Mouse (Mus musculus): ENCODE results near the gene Dgki.

Gene Dgki

DNA sequence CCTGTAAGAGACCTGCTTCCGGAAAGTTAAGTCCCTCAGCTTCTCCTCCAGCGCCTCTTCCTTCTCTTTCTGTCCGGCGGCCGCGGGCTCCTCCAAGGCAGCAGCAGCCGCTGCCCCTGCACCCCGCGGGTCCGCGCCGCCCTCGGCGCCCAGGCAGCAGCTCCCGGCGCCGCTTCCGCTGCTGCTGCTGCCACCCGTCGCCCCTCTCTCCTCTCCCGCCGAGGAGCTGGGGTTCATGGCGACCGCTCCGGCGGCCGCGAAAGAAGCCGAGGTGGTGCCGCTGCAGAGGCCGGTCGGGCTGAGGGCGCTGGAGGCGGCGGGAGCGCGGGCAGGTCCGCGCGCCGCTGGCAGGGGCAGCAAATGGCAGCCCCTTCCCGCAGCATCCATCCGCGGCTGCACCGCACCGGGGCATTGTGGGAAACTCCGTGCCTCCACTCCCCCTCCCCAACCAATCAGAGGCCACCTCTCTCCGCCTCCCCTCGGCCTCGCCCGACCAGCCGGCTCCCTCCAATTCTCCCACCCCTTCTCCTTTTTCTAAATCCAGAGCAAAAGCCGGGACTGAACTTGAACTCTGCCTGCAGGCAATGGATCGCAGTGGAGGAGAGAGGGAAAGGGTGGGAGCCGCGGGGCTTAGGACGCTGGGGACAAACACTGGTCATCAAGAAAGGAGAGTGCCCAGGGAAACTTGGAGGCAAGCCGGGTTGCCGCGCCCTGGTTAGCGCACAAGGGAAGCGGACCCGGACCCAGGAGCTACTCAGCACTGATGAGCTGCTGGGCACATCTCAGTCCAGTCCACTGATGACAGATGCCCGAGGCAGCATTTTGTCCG lies at the start of gene Dgki:
Gene Dgki (minus strand): TSS at position 623 of the 829 bp plus-strand sequence.
- peak; percentile 97 for DNase-seq (ENCODE audit: low read depth, low spot score)

DNA sequence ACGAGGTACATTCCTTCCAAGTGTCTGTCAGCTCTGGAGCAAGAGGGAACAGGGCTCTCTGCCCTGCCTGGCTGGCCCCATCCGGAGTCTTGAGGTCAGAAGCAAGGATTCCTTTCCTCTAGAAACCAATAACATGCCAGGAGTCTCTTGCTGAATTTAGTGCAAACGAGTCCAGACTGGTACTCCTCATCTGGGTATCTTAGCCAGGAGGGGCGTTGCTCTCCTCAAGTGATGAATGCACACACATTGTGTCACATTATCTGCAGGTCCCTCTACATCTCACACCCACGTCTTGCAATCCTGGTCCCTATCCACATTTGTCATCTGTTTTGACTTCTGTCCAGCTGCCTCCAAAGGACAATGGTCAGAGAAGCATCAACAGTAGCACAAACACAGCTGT lies 47.6 kb upstream of the Dgki start:
- peak; percentile 82 for DNase-seq (ENCODE audit: low read depth, low spot score)

DNA sequence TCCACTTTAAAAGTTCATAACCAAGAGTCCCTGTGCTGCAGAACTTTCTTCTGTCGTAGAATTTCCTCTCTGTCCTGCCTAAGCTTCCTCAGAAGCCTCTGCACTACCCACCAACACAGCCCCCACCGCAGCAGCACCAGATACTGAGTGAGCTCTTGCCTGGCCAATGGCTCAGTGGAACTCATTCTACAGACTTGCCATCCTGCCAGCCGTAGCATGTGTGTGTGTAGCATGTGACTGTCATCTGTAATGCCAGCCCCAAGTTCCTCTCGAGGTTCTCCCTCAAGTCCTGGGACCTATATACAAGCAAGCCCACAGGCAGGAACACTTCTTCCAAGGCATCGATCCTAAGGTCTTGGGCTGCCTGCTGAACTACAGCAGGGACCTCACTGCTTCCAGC lies 38.1 kb upstream of the Dgki start:
- no peak for DNase-seq (ENCODE audit: low read depth, low spot score)

DNA sequence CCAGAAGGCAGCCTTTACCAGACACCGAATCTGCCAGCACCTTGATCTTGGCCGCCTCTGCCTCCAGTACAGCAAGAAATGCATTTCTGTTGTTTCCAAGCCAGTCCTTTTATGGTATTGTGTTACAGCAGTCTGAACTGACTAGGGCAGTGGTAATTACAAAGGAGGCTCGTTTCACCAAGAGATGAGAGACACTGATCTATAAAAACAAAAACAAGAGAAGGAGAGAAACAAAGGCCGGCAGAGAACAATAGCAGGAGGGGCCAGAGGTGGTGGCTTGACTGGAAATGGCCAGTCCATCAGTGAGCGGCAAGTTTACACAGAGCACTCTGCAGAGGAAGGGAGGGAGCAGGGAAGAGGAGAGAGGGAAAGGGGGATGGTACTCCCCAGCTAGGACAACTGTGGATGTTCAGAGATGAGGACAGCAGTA lies 36.9 kb upstream of the Dgki start:
- DNase-seq (ENCODE audit: low read depth, low spot score): peak; percentile 56

DNA sequence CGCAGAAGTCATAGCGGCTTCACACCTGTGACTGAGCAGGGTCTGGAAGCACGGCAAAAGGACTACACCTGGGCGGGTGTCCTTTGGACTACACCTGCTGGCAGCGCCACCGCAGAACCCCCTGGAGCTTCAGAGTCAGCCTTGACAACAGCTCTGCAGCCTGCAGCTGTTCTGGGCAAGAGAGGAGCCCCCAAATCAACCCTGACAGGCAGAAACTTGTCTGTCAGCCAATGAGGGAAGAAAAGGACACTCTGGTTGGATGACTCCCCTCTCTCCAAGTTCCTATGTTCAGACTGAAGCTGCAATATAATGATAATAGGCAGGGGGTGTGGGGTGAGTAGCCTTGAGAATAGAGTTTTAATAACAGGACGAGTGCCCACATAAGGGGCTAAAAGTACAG lies 36.4 kb upstream of the Dgki start:
- DNase-seq (ENCODE audit: low read depth, low spot score): no peak

DNA sequence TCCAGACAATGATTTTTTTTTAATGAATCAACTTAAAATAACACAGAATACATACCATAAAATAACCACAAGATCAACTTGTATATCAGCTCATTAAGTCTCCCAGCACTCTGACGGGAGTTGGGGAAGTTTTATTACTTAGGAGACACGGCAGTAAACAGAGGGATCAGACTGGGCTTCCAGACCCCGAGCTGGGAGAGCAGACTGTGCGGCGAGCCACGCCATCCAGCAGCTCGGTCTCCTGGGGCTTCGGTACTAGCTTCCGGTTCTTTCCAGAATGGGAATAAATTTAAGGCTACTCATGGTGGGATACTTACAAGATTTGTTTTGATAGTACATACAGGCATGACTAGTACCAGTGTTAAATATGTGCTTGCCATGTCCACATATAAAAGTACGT lies 32.9 kb upstream of the Dgki start:
- DNase-seq (ENCODE audit: low read depth, low spot score): no peak

DNA sequence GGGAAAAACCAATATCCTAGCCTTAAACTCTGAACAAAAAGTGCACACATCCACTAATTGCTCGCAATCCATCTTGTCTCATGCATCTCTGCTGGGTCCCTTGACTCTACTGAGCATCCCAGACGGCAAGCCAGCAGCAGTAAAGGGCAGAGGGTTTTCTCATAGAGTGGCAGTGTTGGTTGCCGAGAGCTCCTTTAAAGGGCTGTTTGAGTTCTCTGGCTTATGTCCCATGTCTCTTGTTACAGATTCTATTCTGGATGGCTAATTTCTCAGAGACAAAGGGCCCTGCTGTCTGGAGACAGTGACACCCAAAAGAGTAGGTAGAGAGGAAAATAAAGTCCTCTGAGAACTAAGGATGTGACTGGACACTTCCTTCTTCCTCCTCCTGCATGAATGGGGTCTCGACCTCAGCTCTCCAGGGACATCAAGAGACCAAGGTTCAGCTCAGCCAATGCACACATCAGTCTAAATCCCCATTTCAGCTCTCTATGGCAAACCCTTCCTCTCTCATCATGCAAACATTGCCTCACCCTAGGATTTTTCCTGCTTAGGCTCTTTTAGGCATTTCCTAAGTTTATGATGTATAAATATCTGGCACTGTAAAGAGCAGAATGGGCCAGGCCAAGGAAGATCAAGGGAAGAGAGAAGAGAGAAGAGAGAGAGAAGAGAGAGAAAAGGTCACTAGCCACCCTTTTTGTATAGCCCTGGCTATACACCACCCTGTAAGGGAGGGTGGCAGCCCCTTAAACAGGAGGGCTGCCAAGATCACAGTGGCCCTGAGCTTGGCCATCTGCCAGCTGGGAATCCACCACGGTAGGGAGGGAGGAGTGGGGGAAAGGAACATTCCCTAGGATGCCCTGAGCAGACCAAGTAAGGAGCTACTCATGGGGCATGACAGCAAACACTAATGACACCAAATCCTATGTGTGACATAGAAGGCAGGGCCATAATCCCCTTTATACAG lies 30.2 kb upstream of the Dgki start:
- DNase-seq (ENCODE audit: low read depth, low spot score): peak; percentile 44

DNA sequence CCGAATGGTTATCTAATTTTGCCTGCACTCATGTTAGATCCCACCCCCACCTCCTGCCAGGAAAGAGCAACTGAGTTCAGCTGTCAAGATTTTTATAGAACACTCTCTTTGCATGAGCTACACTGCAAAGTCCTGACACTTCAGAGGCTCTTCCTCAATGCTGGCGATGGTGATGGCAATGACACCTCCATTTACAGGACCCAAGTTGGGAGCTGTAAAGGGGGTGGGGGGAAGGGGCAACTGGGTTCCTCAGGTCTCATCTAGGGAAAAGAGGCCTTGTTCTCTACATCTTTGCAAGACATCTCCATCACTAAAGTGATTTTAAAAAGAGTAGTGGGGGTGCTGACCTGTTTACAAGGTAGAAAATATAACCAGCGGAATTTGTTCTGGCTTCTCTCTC lies 29.4 kb upstream of the Dgki start:
- DNase-seq (ENCODE audit: low read depth, low spot score): peak; percentile 32

DNA sequence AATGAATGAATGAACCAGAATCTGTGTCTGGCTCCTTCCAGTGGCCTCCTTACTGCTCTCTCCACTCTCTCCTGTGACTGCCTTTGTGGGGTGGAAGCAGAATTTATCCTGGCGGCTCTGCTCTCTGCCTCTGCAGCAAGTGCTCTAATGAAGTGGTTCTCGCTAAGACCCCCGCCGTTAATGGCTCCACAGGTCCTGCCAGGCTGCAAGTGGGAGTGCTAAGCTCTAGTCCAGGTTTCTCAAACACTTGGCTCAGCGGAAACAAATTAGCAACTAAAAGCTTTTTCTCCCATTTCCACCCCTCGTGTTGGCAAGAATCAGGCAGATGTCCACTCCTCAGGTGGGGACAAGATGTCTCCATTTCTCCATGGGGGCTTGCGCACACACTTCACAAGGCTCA lies 28.7 kb upstream of the Dgki start:
- peak; percentile 13 for DNase-seq (ENCODE audit: low read depth, low spot score)

DNA sequence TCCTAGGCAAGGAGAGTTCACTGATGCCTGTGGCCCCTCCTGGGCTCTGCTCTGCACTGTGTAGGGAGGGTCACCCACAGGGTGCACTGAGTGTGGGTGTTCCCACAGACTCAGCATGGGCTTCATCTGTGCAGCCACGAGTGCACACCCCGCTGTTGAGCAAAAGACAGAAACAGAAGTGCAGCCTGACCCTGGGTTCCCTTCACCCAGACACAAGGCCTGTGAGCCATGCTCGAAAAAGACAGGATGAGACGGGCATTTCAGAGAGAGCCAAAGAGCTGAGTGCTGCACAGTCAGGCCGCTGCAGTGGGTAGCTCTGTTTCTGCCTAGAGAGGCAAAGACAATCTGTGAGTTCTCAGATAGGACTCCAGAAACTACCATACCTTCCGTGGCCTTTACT lies 27.5 kb upstream of the Dgki start:
- DNase-seq (ENCODE audit: low read depth, low spot score): peak; percentile 31

DNA sequence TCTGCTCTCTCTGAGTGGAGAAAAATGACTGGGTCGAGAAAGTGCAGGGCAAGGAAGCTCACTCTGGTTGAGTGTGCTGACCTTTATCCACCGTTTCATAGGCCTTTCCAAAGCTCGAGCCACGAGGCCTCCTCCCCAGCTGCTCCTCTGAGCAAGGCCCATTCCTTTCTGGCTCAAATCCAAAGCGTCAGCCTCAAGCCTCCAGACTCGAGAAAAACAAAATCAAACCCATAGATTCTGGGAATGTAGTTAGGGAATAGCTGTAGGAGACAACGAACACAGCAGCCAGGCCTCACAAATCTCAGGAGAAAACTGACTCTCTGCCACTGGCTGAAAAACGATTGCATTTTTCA lies 26.6 kb upstream of the Dgki start:
- peak; percentile 72 for DNase-seq (ENCODE audit: low read depth, low spot score)

DNA sequence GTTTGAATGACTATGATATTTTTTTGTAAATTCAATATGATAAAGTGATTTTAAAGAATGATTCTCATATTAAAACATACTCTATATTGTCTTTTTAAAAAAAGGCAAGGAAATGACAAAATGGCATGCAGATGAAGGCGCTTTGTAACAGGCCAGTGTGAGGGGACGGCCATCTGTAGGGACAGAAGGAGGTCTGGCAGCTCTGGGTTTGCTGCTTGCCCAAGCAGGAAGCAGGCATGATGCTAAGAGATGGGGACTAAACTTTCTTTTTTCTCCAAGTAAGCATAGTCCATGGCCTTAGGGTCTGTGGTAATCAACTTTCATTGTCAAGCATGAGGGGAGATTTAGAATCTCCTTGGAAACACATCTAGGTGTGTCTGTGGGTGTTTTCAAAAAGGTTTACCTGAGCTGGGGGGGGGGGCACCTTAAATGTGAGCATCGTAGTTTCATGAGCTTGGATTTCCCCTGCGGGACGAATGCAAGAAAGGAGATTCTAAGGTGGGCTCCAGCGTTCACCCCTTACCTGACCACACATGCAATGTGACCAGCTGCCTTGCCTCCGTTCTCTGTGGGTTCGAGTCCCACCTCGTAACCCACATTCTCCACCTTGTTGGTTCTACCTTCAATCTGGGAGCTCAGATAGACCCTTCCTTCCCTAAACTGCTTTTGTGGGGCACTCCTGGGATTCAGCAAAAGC lies 26.1 kb upstream of the Dgki start:
- peak; percentile 64 for DNase-seq (ENCODE audit: low read depth, low spot score)

DNA sequence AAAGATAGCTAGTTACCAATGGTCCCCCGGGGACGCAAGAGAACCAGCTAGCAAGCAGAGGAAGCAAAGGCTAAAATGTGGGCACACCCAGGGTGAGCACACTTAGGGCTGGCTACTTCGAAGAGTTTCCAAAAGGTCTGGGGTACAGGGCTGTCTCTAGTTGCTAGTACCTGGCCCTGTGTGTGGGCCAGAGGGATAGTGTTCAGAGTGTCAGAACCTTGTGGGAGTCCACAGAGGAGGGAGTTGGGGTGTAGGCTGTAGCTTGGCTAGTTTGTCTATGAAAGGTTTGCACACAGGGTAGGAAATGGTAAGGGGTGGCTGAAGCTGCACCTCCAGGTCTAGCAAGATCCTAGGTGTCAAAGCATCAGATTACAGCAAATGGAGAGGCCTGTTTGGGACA lies 25.1 kb upstream of the Dgki start:
- DNase-seq (ENCODE audit: low read depth, low spot score): no peak

DNA sequence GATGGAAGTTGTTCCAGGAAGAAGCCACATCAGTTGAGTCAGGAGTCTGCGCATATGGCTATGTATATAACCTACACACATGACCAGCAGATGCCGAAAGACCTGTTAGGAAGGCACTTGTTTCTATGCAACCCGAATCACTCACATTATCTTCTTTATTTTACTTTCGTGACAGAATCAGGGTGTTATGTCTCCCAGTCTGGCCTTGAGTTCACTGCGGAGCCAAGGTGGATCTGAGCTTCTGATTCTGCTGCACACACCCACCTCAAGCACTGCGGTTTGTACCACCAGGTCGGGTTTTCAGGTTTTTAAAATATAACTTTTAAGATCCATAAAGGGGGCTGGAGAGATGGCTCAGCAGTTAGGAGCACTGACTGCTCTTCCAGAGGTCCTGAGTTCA lies 22.7 kb upstream of the Dgki start:
- DNase-seq (ENCODE audit: low read depth, low spot score): no peak

DNA sequence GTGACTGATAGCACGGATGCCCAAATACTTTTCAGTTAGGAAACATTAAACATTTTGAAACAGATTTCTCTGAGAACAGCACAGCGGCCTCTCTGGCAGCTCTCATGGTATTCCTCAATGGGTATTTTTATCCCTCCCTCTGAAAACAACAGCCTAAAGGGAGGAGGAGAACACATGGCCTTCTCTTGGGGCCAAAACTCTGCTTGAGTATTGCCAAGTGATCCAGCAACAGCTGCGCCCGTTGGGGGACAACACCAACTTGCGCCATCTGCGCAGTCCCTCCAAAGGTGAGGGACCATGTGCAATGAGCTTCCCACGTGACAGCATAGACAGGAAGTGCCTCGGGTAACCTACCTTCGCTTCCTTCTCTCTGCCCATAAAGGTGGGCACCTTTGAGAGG lies 22.1 kb upstream of the Dgki start:
- DNase-seq (ENCODE audit: low read depth, low spot score): peak; percentile 88

DNA sequence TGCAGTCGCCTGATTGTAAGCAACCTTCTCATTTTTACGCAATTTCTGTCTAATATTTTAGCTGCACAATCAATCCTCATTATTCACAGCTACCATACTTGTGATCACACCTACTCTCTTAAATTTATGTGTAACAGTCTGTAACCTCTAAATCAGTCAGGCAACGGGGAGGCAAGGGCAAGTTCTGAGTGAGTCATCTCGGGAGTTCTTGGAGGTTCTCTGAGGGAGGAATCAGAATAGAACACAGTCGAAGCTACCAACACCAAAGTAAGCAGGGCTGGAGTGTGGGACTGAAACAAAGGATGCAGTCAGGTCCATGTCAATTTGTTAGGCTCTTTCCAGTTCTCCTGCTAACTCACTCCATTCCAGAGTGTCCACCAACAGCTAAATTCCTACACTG lies 17.9 kb upstream of the Dgki start:
- peak; percentile 81 for DNase-seq (ENCODE audit: low read depth, low spot score)

DNA sequence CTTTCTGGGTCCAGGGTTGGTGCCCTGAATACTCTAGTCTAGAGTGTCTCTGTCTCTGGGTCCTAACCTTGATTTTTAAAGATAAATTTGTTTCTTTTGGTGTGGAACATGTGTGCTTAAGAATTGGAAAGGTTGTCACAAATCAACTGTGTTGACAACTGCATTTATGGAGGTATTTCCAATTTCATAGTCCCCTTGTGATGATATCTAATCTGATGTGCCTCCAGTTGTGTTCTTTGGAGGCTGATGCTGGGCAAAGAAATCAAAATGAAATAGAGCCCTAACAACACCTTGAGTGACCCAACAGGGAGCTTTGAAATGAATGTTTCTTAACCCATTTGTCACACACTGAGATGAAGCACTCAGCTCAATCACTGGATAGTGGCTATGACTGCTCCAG lies 15.5 kb upstream of the Dgki start:
- DNase-seq (ENCODE audit: low read depth, low spot score): no peak

DNA sequence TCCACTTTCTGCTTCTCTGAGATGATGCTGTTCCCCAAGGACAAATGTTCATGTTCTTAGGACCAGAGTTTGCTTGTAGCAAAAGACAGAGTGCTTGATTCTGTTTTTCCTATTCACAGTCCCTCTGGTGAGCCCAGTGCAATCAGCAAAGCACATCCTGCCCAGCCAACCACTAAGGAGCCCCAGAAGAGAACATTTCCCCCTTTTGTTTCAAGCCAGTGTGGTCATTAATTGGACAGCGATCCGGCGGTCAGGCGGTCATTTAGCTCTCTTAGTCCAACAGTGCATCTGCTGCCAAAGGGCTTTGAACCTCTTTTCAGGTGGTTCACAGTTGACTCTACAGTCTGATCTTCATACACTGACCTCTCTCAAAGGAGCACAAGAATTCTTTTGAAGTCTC lies 10.6 kb upstream of the Dgki start:
- peak; percentile 67 for DNase-seq (ENCODE audit: low read depth, low spot score)

DNA sequence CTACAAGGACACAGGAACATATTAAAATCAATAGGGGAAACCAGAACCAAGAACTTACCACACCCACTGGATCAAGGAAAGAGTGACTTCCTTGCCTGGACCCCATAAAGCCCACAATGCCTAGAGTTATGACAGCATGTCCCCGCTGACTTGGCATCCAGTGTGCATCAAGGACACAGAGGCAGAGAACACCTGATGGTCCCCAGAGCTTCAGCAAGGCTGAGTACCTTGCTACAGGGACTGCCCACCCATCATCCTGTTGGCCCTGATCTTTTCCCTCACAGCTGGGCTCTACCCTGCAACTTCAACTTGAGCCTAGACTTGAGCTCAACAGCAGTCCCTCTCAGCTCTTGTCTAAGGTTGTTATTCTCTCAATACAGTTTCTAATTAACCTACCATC lies 6.6 kb upstream of the Dgki start:
- no peak for DNase-seq (ENCODE audit: low read depth, low spot score)

DNA sequence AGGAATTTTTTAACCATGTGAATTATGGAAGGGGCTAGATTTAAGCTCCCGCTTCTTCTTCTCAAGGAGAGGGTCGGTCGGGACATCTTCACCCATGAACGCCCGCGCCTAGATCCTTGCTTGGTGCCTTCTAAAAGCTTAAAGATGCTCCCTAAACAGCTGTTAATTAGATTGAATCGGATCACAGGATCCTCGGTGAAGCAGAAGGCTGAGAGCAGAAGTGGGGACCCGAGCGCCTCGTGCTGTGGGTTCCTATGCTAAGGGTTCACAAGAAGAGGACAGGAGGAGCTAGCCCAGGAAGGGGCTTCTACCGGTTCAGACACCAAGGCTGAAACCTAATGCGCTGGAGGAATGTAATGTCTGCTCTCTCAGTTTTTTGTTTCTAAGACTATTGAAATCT lies 508 bp upstream of the Dgki start:
- peak; percentile 48 for DNase-seq (ENCODE audit: low read depth, low spot score)

DNA sequence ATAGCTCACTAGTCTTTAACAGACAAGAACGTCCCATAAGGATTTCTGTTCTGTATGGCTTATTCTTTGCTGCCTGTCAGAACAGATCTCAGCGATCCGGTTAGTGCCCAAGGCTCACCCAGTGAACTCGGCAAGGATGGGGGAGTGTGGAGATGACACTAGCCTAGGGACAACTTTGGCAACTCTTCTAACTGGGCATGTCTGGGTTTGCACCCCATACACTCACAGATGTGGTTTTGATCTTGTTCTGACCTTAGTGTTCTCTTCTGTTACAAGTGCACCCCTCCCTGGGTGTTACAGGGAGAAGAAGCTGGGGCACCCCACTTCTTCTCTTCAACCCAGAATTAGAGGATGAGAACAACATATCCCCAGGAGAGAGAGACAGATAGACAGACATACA lies 1.0 kb downstream of the Dgki start:
- DNase-seq (ENCODE audit: low read depth, low spot score): no peak
